ENCODE assay signal across 9 mouse cellular contexts in genomic region chr14:60741033-60741432, GRCm38 (mm10). TPM values are rescaled to one million over a fixed set of nuclear protein-coding genes. Genes with fewer than 3 reads are reported as not detected.
DNase-seq lines count a peak whose midpoint lies in the region; ATAC-seq lines count a peak whose summit lies in the region.
"Had no signal": no experiment of that assay in that cellular context is flagged by ENCODE, and none has a peak within 500 bp of the region (broad histone marks: within the 10 kb centered on the region; RNA-seq: fewer than 3 reads in every experiment).

No protein-coding gene starts in this region.

- no peak for ATAC-seq in heart, embryonic 13.5 days (ENCODE audit: extremely low read depth, insufficient number of reproducible peaks, low FRiP score, low TSS enrichment)
- no peak for ATAC-seq in midbrain, embryonic 15.5 days (replicated peaks)
- ATAC-seq in heart, embryonic 16.5 days (replicated peaks; ENCODE audit: extremely low read depth, insufficient read depth, low FRiP score): peak; percentile 41
- ATAC-seq in neural tube, embryonic 15.5 days (ENCODE audit: low FRiP score): no peak
- no peak for ATAC-seq in granulocyte monocyte progenitor cell, adult 5-6 weeks (replicated peaks; ENCODE audit: poor library complexity, severe bottlenecking)

- no peaks in the 10 kb centered on the region for H3K9me3 ChIP-seq in heart, embryonic 13.5 days
- no peaks in the 10 kb centered on the region for H3K9me3 ChIP-seq in midbrain, embryonic 15.5 days
- H3K9me3 ChIP-seq in midbrain, embryonic 10.5 days (replicated peaks): no peaks in the 10 kb centered on the region
- no peaks in the 10 kb centered on the region for H3K9me3 ChIP-seq in heart, embryonic 16.5 days (replicated peaks; ENCODE audit: control insufficient read depth, low read length)
- no peaks in the 10 kb centered on the region for H3K9me3 ChIP-seq in neural tube, embryonic 15.5 days (replicated peaks)

- H3K27ac ChIP-seq in heart, embryonic 13.5 days (replicated peaks): peak overlapping the region; percentile 97
- peak overlapping the region; percentile 52; the same call in 1 of the 2 replicates for H3K27ac ChIP-seq in midbrain, embryonic 15.5 days
- no peak overlapping the region for H3K27ac ChIP-seq in midbrain, embryonic 10.5 days (replicated peaks)
- H3K27ac ChIP-seq in heart, embryonic 16.5 days (ENCODE audit: low read length): peak overlapping the region; percentile 96
- peak overlapping the region; percentile 65; the same call in 1 of the 2 replicates for H3K27ac ChIP-seq in neural tube, embryonic 15.5 days (replicated peaks)

- no peak for DNase-seq in heart, adult 18-20 months
- no peak for DNase-seq in midbrain, embryonic 10.5 days (ENCODE audit: low spot score)
- no peak for DNase-seq in right cerebral cortex, postnatal 36 days (ENCODE audit: low spot score in 2 of 2)
- DNase-seq: thymus, postnatal 14 days had no signal

- H3K4me2 ChIP-seq in heart, embryonic 13.5 days: peak overlapping the region; percentile 43
- no peak overlapping the region for H3K4me2 ChIP-seq in midbrain, embryonic 15.5 days
- H3K4me2 ChIP-seq in heart, embryonic 16.5 days (ENCODE audit: low read depth, low read length): peak overlapping the region; percentile 45
- no peak overlapping the region for H3K4me2 ChIP-seq in neural tube, embryonic 15.5 days

- H3K27me3 ChIP-seq in heart, embryonic 13.5 days (replicated peaks): no peaks in the 10 kb centered on the region
- no peaks in the 10 kb centered on the region for H3K27me3 ChIP-seq in midbrain, embryonic 15.5 days (replicated peaks)
- H3K27me3 ChIP-seq in midbrain, embryonic 10.5 days (ENCODE audit: low read depth, poor library complexity, severe bottlenecking): no peaks in the 10 kb centered on the region
- no peaks in the 10 kb centered on the region for H3K27me3 ChIP-seq in heart, embryonic 16.5 days (ENCODE audit: control insufficient read depth, insufficient read depth, low read length)
- H3K27me3 ChIP-seq in neural tube, embryonic 15.5 days (replicated peaks): no peaks in the 10 kb centered on the region

- no peak overlapping the region for H3K4me3 ChIP-seq in heart, embryonic 13.5 days
- no peak overlapping the region for H3K4me3 ChIP-seq in midbrain, embryonic 15.5 days
- no peak overlapping the region for H3K4me3 ChIP-seq in midbrain, embryonic 10.5 days
- H3K4me3 ChIP-seq in heart, embryonic 16.5 days (ENCODE audit: low read length): no peak overlapping the region
- no peak overlapping the region for H3K4me3 ChIP-seq in neural tube, embryonic 15.5 days (replicated peaks)

- peaks cover 19% of the 10 kb centered on the region for H3K36me3 ChIP-seq in heart, embryonic 13.5 days
- H3K36me3 ChIP-seq in midbrain, embryonic 15.5 days (replicated peaks): no peaks in the 10 kb centered on the region
- peaks cover 57% of the 10 kb centered on the region for H3K36me3 ChIP-seq in midbrain, embryonic 10.5 days
- peaks cover 4% of the 10 kb centered on the region; the same call in 1 of the 2 replicates for H3K36me3 ChIP-seq in heart, embryonic 16.5 days (ENCODE audit: control insufficient read depth, insufficient read depth)
- no peaks in the 10 kb centered on the region for H3K36me3 ChIP-seq in neural tube, embryonic 15.5 days

- peak overlapping the region; percentile 68 for H3K9ac ChIP-seq in heart, embryonic 13.5 days
- H3K9ac ChIP-seq in midbrain, embryonic 15.5 days: no peak overlapping the region
- peak overlapping the region; percentile 56 for H3K9ac ChIP-seq in heart, embryonic 16.5 days (ENCODE audit: low read length)
- H3K9ac ChIP-seq in neural tube, embryonic 15.5 days (replicated peaks): no peak overlapping the region

- 47% methylated on average over 8 of the region's 8 CpGs for WGBS in heart, embryonic 13.5 days
- WGBS in midbrain, embryonic 15.5 days: 76% methylated on average over 8 of the region's 8 CpGs
- 85% methylated on average over 8 of the region's 8 CpGs for WGBS in midbrain, embryonic 10.5 days
- 35% methylated on average over 8 of the region's 8 CpGs for WGBS in heart, embryonic 16.5 days
- WGBS in neural tube, embryonic 15.5 days: 69% methylated on average over 8 of the region's 8 CpGs

- H3K4me1 ChIP-seq in heart, embryonic 13.5 days: peaks cover 97% of the 10 kb centered on the region
- H3K4me1 ChIP-seq in midbrain, embryonic 15.5 days: peaks cover 30% of the 10 kb centered on the region
- H3K4me1 ChIP-seq in midbrain, embryonic 10.5 days: peaks cover 38% of the 10 kb centered on the region
- H3K4me1 ChIP-seq in heart, embryonic 16.5 days (ENCODE audit: control insufficient read depth, insufficient read depth, low read length): peaks cover 88% of the 10 kb centered on the region
- H3K4me1 ChIP-seq in neural tube, embryonic 15.5 days: peaks cover 54% of the 10 kb centered on the region

RNA-seq across cellular contexts. Expression of gene C1qtnf9, which starts 26.9 kb away (rescaled TPM):
- polyA plus RNA-seq in heart, embryonic 13.5 days (2015; fragmentation: Nextera tagmentation; extraction: Ambion mirVana): 0.36 and 0.60 TPM in 2 replicates
- total RNA-seq in heart, adult 18-20 months (2021): 10 to 100 TPM; 42.7 to 47.8 TPM
- 0.14 and 0.19 TPM in 2 replicates for polyA plus RNA-seq in midbrain, embryonic 15.5 days (2015; fragmentation: Nextera tagmentation; extraction: Ambion mirVana)
- 0.06 and 0.09 TPM in 2 replicates for polyA plus RNA-seq in midbrain, embryonic 10.5 days (2016; fragmentation: Nextera tagmentation; extraction: Ambion mirVana)
- polyA plus RNA-seq in heart, embryonic 16.5 days (2015; fragmentation: Nextera tagmentation; extraction: Ambion mirVana): 3.7 and 4.0 TPM in 2 replicates
- 0.49 and 0.55 TPM in 2 replicates for polyA plus RNA-seq in neural tube, embryonic 15.5 days (2015; fragmentation: Nextera tagmentation; extraction: Ambion mirVana)
- not detected in 2 replicates for total RNA-seq in granulocyte monocyte progenitor cell, adult 5-6 weeks (2014; fragmentation: Nextera tagmentation)
- total RNA-seq in granulocyte monocyte progenitor cell, adult 5-6 weeks (2017): not detected in 2 replicates

RNA-seq across cellular contexts. Expression of gene Mipep, which starts 43.3 kb away (rescaled TPM):
- 24.5 and 27.4 TPM in 2 replicates for polyA plus RNA-seq in heart, embryonic 13.5 days (2015; fragmentation: Nextera tagmentation; extraction: Ambion mirVana)
- 10 to 100 TPM; 70.0 to 75.1 TPM for total RNA-seq in heart, adult 18-20 months (2021)
- polyA plus RNA-seq in midbrain, embryonic 15.5 days (2015; fragmentation: Nextera tagmentation; extraction: Ambion mirVana): 19.5 and 20.5 TPM in 2 replicates
- 21.9 and 25.4 TPM in 2 replicates for polyA plus RNA-seq in midbrain, embryonic 10.5 days (2016; fragmentation: Nextera tagmentation; extraction: Ambion mirVana)
- 32.6 and 33.2 TPM in 2 replicates for polyA plus RNA-seq in heart, embryonic 16.5 days (2015; fragmentation: Nextera tagmentation; extraction: Ambion mirVana)
- 18.8 and 19.5 TPM in 2 replicates for polyA plus RNA-seq in neural tube, embryonic 15.5 days (2015; fragmentation: Nextera tagmentation; extraction: Ambion mirVana)
- 19.7 and 25.8 TPM in 2 replicates for total RNA-seq in granulocyte monocyte progenitor cell, adult 5-6 weeks (2014; fragmentation: Nextera tagmentation)
- 24.0 and 25.5 TPM in 2 replicates for total RNA-seq in granulocyte monocyte progenitor cell, adult 5-6 weeks (2017)

Comparison
In these comparisons a context has a peak if more than half of its experiments do, and no peak if none do; other contexts are left out.
1. H3K4me2 ChIP-seq: peak in heart, embryonic 13.5 days (single experiment) and heart, embryonic 16.5 days (single experiment); none in midbrain, embryonic 15.5 days (single experiment) and neural tube, embryonic 15.5 days (single experiment).
2. H3K9ac ChIP-seq: peak in heart, embryonic 13.5 days (single experiment) and heart, embryonic 16.5 days (single experiment); none in midbrain, embryonic 15.5 days (single experiment) and neural tube, embryonic 15.5 days (single experiment).